Mouse (Mus musculus) frontal cortex, postnatal 36 days (tissue): ENCODE measurements around the gene Dnajb14.
"Not testable (repeated sequence)": the region's sequence is repeated elsewhere in the genome, so short reads cannot be mapped to it uniquely, and the experiment has no call there.

Source experiments
- DNase-seq, 2 experiments: peaks; one replicate each; pipeline ENCODE4 v3.0.0; 2022; ENCODE audit warnings: low spot score in 2 of 2

The Dnajb14 gene

GRCm38 (mm10) chr3:137952225-137952913 is 84.9 kb downstream of the Dnajb14 start:
- peak; percentile 45 to 47 for DNase-seq

- DNase-seq: peak; percentile 64 to 74
Observed at GRCm38 (mm10) chr3:137952914-137953880, 85.7 kb downstream of the Dnajb14 start.

- DNase-seq: no peak
Observed at GRCm38 (mm10) chr3:137954256-137954916, 86.9 kb downstream of the Dnajb14 start.

- DNase-seq: no peak
Observed at GRCm38 (mm10) chr3:137955560-137956081, 88.1 kb downstream of the Dnajb14 start.

GRCm38 (mm10) chr3:137957864-137958263 is 90.4 kb downstream of the Dnajb14 start:
- no peak for DNase-seq

GRCm38 (mm10) chr3:137958352-137958751 is 90.9 kb downstream of the Dnajb14 start:
- DNase-seq: no peak

- no peak for DNase-seq
Observed at GRCm38 (mm10) chr3:137959456-137959855, 92.0 kb downstream of the Dnajb14 start.

- no peak for DNase-seq
Observed at GRCm38 (mm10) chr3:137961736-137962385, 94.4 kb downstream of the Dnajb14 start.

- no peak for DNase-seq
Observed at GRCm38 (mm10) chr3:137963508-137963907, 96.0 kb downstream of the Dnajb14 start.

GRCm38 (mm10) chr3:137964014-137964413 is 96.5 kb downstream of the Dnajb14 start:
- DNase-seq: not testable (repeated sequence)
